Mouse (Mus musculus) stomach, postnatal 0 days (tissue): Measurements from ENCODE around the gene Cpne4. TPM values are rescaled to one million over a fixed set of nuclear protein-coding genes. Genes with fewer than 3 reads are reported as not detected.

Source experiments
- ATAC-seq: fragments of 200-750 bp; cut with Nextera tagmentation; 2 replicates; pipeline ENCODE4 v1.8.0; 2017; ENCODE audit not compliant: low FRiP score, low TSS enrichment
- DNase-seq: peaks from one replicate; pipeline ENCODE4 v3.0.0-alpha.2; 2016; ENCODE audit warnings: low spot score
- H3K27ac ChIP-seq: fragments of 300-500 bp; sonication (generic); replicated peaks from 2 replicates; pipeline ENCODE4 v1.5.1; 2014; ENCODE audit warnings: mild to moderate bottlenecking, control low read depth
- H3K27me3 ChIP-seq: fragments of 300-500 bp; sonication (generic); 2 replicates; pipeline ENCODE4 v1.6.1; 2014; ENCODE audit warnings: low read length; ENCODE audit not compliant: control insufficient read depth, insufficient read depth
- H3K36me3 ChIP-seq: fragments of 300-500 bp; sonication (generic); 2 replicates; pipeline ENCODE4 v1.6.1; 2014; ENCODE audit warnings: low read length, mixed read lengths; ENCODE audit not compliant: control insufficient read depth, insufficient read depth
- H3K4me1 ChIP-seq: fragments of 300-500 bp; sonication (generic); replicated peaks from 2 replicates; pipeline ENCODE4 v1.6.1; 2014; ENCODE audit warnings: antibody characterized with exemption; ENCODE audit not compliant: control insufficient read depth, insufficient read depth
- H3K4me2 ChIP-seq: fragments of 300-500 bp; sonication (generic); replicated peaks from 2 replicates; pipeline ENCODE4 v1.6.1; 2014; ENCODE audit warnings: low read depth, mild to moderate bottlenecking, control low read depth, moderate library complexity
- H3K4me3 ChIP-seq: fragments of 300-500 bp; sonication (generic); 2 replicates; pipeline ENCODE4 v1.5.1; 2014; ENCODE audit warnings: low read depth, low read length, control low read depth
- H3K9ac ChIP-seq: fragments of 300-500 bp; sonication (generic); 2 replicates; pipeline ENCODE4 v1.6.1; 2014; ENCODE audit warnings: mild to moderate bottlenecking, low read length, control low read depth, mixed read lengths
- H3K9me3 ChIP-seq: fragments of 300-500 bp; sonication (generic); 2 replicates; pipeline ENCODE4 v1.6.1; 2016; ENCODE audit warnings: low read length; ENCODE audit not compliant: control insufficient read depth
- CTCF ChIP-seq: IDR thresholded peaks from 2 replicates; pipeline ENCODE4 v1.5.1; 2016; ENCODE audit warnings: antibody characterized with exemption, low read depth, mild to moderate bottlenecking, moderate library complexity
- EP300 ChIP-seq: optimal IDR thresholded peaks from 2 replicates; pipeline ENCODE3; 2016; ENCODE audit warnings: antibody characterized with exemption
- WGBS: fragments of 180-500 bp; shearing (Covaris S2); extraction: QIAGEN DNeasy Blood & Tissue Kit; methylation state at CpG from one replicate; pipeline ENCODE4 v1.1.7; 2014; 5-methylcytosine and 5-hydroxymethylcytosine counted together
- polyA plus RNA-seq: library from polyadenylated mRNA; unstranded; fragments of >200 nt; fragmentation: Nextera tagmentation; extraction: Ambion mirVana; gene quantifications from 2 replicates; pipeline ENCODE4 v1.2.1, GENCODE M21; 2015

Gene Cpne4
- polyA plus RNA-seq, 1 experiment from 2014 or later, result 0.28 TPM

GRCm38 (mm10) chr9:105032572-105032971 lies 485.5 kb downstream of the Cpne4 start:
- no peak overlapping the region for H3K9ac ChIP-seq
- no peaks in the 10 kb centered on the region for H3K9me3 ChIP-seq
- no peak for DNase-seq
- H3K27me3 ChIP-seq, result no peaks in the 10 kb centered on the region
- no peak for ATAC-seq
- H3K27ac ChIP-seq, result no peak overlapping the region
- no peak overlapping the region for H3K4me3 ChIP-seq
- 77% methylated on average over 9 of the region's 9 CpGs for WGBS
- no peak for TF ChIP-seq EP300
- no peaks in the 10 kb centered on the region for H3K36me3 ChIP-seq
- no peaks in the 10 kb centered on the region for H3K4me1 ChIP-seq
- H3K4me2 ChIP-seq, result no peak overlapping the region

GRCm38 (mm10) chr9:105033641-105034040 lies 486.6 kb downstream of the Cpne4 start:
- WGBS, result 87% methylated on average over 7 of the region's 7 CpGs
- H3K27me3 ChIP-seq, result no peaks in the 10 kb centered on the region
- H3K27ac ChIP-seq, result no peak overlapping the region
- H3K36me3 ChIP-seq, result no peaks in the 10 kb centered on the region
- no peak overlapping the region for H3K4me2 ChIP-seq
- H3K4me3 ChIP-seq, result no peak overlapping the region
- no peaks in the 10 kb centered on the region for H3K9me3 ChIP-seq
- H3K9ac ChIP-seq, result no peak overlapping the region
- ATAC-seq, result no peak
- TF ChIP-seq EP300 (no peak), CTCF (no peak)
- H3K4me1 ChIP-seq, result no peaks in the 10 kb centered on the region
- no peak for DNase-seq

GRCm38 (mm10) chr9:105037847-105038246 lies 490.8 kb downstream of the Cpne4 start:
- Histone ChIP-seq H3K9me3 (no peaks in the 10 kb centered on the region), H3K27ac (no peak overlapping the region), H3K27me3 (no peaks in the 10 kb centered on the region), H3K36me3 (no peaks in the 10 kb centered on the region), H3K4me2 (no peak overlapping the region), H3K9ac (no peak overlapping the region), H3K4me3 (no peak overlapping the region), H3K4me1 (no peaks in the 10 kb centered on the region)
- 69% methylated on average over 3 of the region's 3 CpGs for WGBS
- DNase-seq (no peak), ATAC-seq (no peak)
- TF ChIP-seq EP300 (no peak), CTCF (no peak)

GRCm38 (mm10) chr9:105046014-105046413 lies 498.9 kb downstream of the Cpne4 start:
- Histone ChIP-seq H3K9me3 (no peaks in the 10 kb centered on the region), H3K27me3 (no peaks in the 10 kb centered on the region), H3K9ac (no peak overlapping the region), H3K4me1 (no peaks in the 10 kb centered on the region), H3K4me3 (no peak overlapping the region), H3K4me2 (no peak overlapping the region), H3K27ac (no peak overlapping the region), H3K36me3 (no peaks in the 10 kb centered on the region)
- 56% methylated on average over 7 of the region's 7 CpGs for WGBS
- no peak for ATAC-seq
- no peak for TF ChIP-seq CTCF
- no peak for TF ChIP-seq EP300
- no peak for DNase-seq

- Histone ChIP-seq H3K27me3 (no peaks in the 10 kb centered on the region), H3K27ac (no peak overlapping the region), H3K4me2 (no peak overlapping the region), H3K36me3 (no peaks in the 10 kb centered on the region), H3K4me1 (no peaks in the 10 kb centered on the region), H3K9ac (no peak overlapping the region), H3K4me3 (no peak overlapping the region), H3K9me3 (no peaks in the 10 kb centered on the region)
- ATAC-seq (no peak), DNase-seq (no peak)
- TF ChIP-seq EP300, result no peak
- no peak for TF ChIP-seq CTCF
- WGBS, result 62% methylated on average over 10 of the region's 10 CpGs
Measured at GRCm38 (mm10) chr9:105048351-105048750, 501.3 kb downstream of the Cpne4 start.

GRCm38 (mm10) chr9:105049636-105050035 lies 502.6 kb downstream of the Cpne4 start:
- Histone ChIP-seq H3K9me3 (no peaks in the 10 kb centered on the region), H3K27me3 (no peaks in the 10 kb centered on the region), H3K36me3 (no peaks in the 10 kb centered on the region), H3K9ac (no peak overlapping the region), H3K4me3 (no peak overlapping the region), H3K4me2 (no peak overlapping the region), H3K27ac (no peak overlapping the region), H3K4me1 (no peaks in the 10 kb centered on the region)
- no peak for ATAC-seq
- TF ChIP-seq CTCF (no peak), EP300 (no peak)
- DNase-seq, result no peak
- WGBS, result 49% methylated on average over 2 of the region's 2 CpGs
